Mouse (Mus musculus) hindbrain, postnatal 0 days (tissue): Measurements from ENCODE around the gene Lrrc9. TPM values are rescaled to one million over a fixed set of nuclear protein-coding genes. Genes with fewer than 3 reads are reported as not detected.

Experiments used
- ATAC-seq: fragments of 200-750 bp; cut with Nextera tagmentation; 2 replicates; pipeline ENCODE4 v1.8.0; 2017; ENCODE audit warnings: mild to moderate bottlenecking, moderate TSS enrichment, moderate library complexity
- DNase-seq: peaks from one replicate; pipeline ENCODE4 v3.0.0-alpha.2; 2015; ENCODE audit warnings: low spot score
- H3K27ac ChIP-seq: fragments of 300-500 bp; sonication (generic); 2 replicates; pipeline ENCODE4 v1.5.1; 2014; ENCODE audit warnings: mild to moderate bottlenecking
- H3K27me3 ChIP-seq: fragments of 300-500 bp; sonication (generic); 2 replicates; pipeline ENCODE4 v1.6.1; 2014; ENCODE audit warnings: low read length, mixed read lengths; ENCODE audit not compliant: insufficient read depth
- H3K36me3 ChIP-seq: fragments of 300-500 bp; sonication (generic); 2 replicates; pipeline ENCODE4 v1.6.1; 2014; ENCODE audit warnings: low read length, mixed read lengths; ENCODE audit not compliant: insufficient read depth
- H3K4me1 ChIP-seq: fragments of 300-500 bp; sonication (generic); 2 replicates; pipeline ENCODE4 v1.6.1; 2014; ENCODE audit warnings: antibody characterized with exemption, low read length, mixed read lengths; ENCODE audit not compliant: insufficient read depth
- H3K4me2 ChIP-seq: fragments of 300-500 bp; sonication (generic); 2 replicates; pipeline ENCODE4 v1.6.1; 2014; ENCODE audit warnings: low read depth, mild to moderate bottlenecking, low read length, moderate library complexity, mixed read lengths
- H3K4me3 ChIP-seq: fragments of 300-500 bp; sonication (generic); 2 replicates; pipeline ENCODE4 v1.5.1; 2014; ENCODE audit warnings: low read length
- H3K9ac ChIP-seq: fragments of 300-500 bp; sonication (generic); replicated peaks from 2 replicates; pipeline ENCODE4 v1.6.1; 2014; ENCODE audit warnings: mild to moderate bottlenecking, low read length, moderate library complexity, mixed read lengths
- H3K9me3 ChIP-seq: fragments of 300-500 bp; sonication (generic); 2 replicates; pipeline ENCODE4 v1.6.1; 2016; ENCODE audit warnings: low read length, mixed read lengths
- CTCF ChIP-seq: IDR thresholded peaks from 2 replicates; pipeline ENCODE4 v1.5.1; 2016; ENCODE audit warnings: antibody characterized with exemption, control low read depth, low read depth
- WGBS: fragments of 180-500 bp; shearing (Covaris S2); extraction: QIAGEN DNeasy Blood & Tissue Kit; methylation state at CpG from one replicate; pipeline ENCODE4 v1.1.7; 2014; 5-methylcytosine and 5-hydroxymethylcytosine counted together
- polyA plus RNA-seq: library from polyadenylated mRNA; unstranded; fragments of >200 nt; fragmentation: Nextera tagmentation; extraction: Ambion mirVana; gene quantifications from 2 replicates; pipeline ENCODE4 v1.2.1, GENCODE M21; 2015
- total RNA-seq: library from RNA; depleted of rRNA; stranded (reverse); fragments of >200 nt; gene quantifications from 2 replicates; pipeline ENCODE4 v1.2.3, GENCODE M21; 2014

Lrrc9 gene
- total and polyA plus RNA-seq, 2 experiments from 2014 or later, result 2.9 to 3.1 TPM

DNA sequence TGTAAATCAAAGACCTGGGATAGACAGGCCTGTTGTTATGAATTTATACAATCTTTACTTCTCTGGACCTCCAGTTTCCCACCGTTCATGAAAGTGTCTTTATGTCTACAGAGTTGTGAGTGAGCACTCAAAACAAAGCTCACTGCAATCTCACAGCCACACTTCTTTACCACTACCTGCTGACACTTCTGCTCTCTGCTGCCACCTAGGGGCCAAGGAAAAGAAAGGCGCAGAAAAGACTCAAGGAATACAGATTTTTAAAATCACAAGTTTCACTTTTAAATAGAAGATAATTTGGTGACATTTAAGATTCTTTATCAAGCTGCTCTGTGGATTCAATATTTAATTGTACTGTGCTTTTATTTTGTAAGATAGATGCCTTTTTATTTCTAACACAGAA is 79.0 kb downstream of the Lrrc9 start:
- no peak overlapping the region for H3K9ac ChIP-seq
- WGBS, result 4% methylated on average over 2 of the region's 2 CpGs
- H3K9me3 ChIP-seq, result no peaks in the 10 kb centered on the region
- H3K36me3 ChIP-seq, result no peaks in the 10 kb centered on the region
- no peak overlapping the region for H3K4me2 ChIP-seq
- ATAC-seq, result no peak
- peak; percentile 90 for TF ChIP-seq CTCF
- DNase-seq, result peak; percentile 79
- no peak overlapping the region for H3K27ac ChIP-seq
- H3K4me1 ChIP-seq, result no peaks in the 10 kb centered on the region
- H3K4me3 ChIP-seq, result no peak overlapping the region
- H3K27me3 ChIP-seq, result no peaks in the 10 kb centered on the region

DNA sequence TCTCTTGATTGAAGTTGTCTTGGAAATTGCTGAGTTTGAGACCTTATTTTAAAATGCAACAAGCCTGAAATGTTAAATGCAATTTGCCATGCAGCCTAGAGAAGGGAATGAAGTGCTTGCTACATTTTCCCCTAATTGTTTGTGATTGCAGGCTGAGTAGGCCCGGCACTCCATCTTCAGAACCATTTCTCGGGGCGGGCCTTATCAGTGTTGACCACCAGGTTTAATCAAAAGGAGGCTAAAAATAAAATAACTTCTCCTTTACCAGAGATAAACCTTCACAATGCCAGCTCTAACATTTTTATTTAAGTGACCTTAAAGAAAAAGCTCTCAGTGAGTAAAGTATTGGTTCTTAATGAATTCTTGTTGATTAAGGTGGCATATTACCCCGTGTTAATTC is 83.9 kb downstream of the Lrrc9 start:
- TF ChIP-seq CTCF, result no peak
- no peaks in the 10 kb centered on the region for H3K36me3 ChIP-seq
- no peaks in the 10 kb centered on the region for H3K27me3 ChIP-seq
- H3K4me3 ChIP-seq, result no peak overlapping the region
- no peak overlapping the region for H3K27ac ChIP-seq
- ATAC-seq (no peak), DNase-seq (no peak)
- H3K4me1 ChIP-seq, result no peaks in the 10 kb centered on the region
- no peak overlapping the region for H3K4me2 ChIP-seq
- no peak overlapping the region for H3K9ac ChIP-seq
- WGBS, result 75% methylated on average over 4 of the region's 4 CpGs
- H3K9me3 ChIP-seq, result peaks cover 7% of the 10 kb centered on the region; the same call in 1 of the 2 replicates

GRCm38 (mm10) chr12:72532303-72532702 is 90.6 kb downstream of the Lrrc9 start:
- 76% methylated on average over 7 of the region's 7 CpGs for WGBS

GRCm38 (mm10) chr12:72533986-72534385 is 92.3 kb downstream of the Lrrc9 start:
- 0 out of 2 replicates have a peak, but pooled peaks cover 4% of the 10 kb centered on the region for H3K4me1 ChIP-seq
- no peak overlapping the region for H3K4me3 ChIP-seq
- no peak overlapping the region for H3K9ac ChIP-seq
- 90% methylated on average over 6 of the region's 6 CpGs for WGBS
- H3K27me3 ChIP-seq, result no peaks in the 10 kb centered on the region
- TF ChIP-seq CTCF, result no peak
- DNase-seq (no peak), ATAC-seq (no peak)
- H3K27ac ChIP-seq, result no peak overlapping the region
- H3K36me3 ChIP-seq, result no peaks in the 10 kb centered on the region
- H3K9me3 ChIP-seq, result peaks cover 7% of the 10 kb centered on the region; the same call in 1 of the 2 replicates
- H3K4me2 ChIP-seq, result no peak overlapping the region

More at GRCm38 (mm10) chr12:72532303-72532702, 90.6 kb downstream of the Lrrc9 start:
- no peak overlapping the region for H3K9ac ChIP-seq
- no peaks in the 10 kb centered on the region for H3K36me3 ChIP-seq
- peaks cover 7% of the 10 kb centered on the region; the same call in 1 of the 2 replicates for H3K9me3 ChIP-seq
- no peak overlapping the region for H3K27ac ChIP-seq
- no peak overlapping the region for H3K4me2 ChIP-seq
- ATAC-seq, result no peak
- 0 out of 2 replicates have a peak, but pooled peaks cover 3% of the 10 kb centered on the region for H3K4me1 ChIP-seq
- DNase-seq, result no peak
- H3K4me3 ChIP-seq, result no peak overlapping the region
- no peak for TF ChIP-seq CTCF
- H3K27me3 ChIP-seq, result no peaks in the 10 kb centered on the region

DNA sequence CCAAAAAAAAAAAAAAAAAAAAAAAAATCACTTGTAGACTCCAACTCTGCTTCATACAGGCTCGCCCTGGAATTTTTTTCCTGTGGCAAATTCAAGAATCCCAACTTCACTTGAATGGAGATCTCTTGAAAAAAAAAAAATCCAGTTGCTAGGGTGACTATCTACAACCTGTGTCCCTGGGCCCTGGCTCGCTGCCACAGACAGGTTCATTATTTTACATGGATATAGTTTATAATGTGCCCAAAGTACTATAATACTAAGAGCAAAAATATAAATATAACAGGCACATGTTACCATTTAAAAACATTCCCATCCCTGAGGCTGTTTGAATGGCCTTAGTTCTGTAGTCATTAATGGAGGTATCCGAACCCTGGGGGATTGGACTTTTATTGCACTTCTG is 93.9 kb downstream of the Lrrc9 start:
- H3K9me3 ChIP-seq, result no peaks in the 10 kb centered on the region
- TF ChIP-seq CTCF, result no peak
- ATAC-seq (no peak), DNase-seq (no peak)
- no peaks in the 10 kb centered on the region for H3K36me3 ChIP-seq
- WGBS, result 41% methylated on average over 3 of the region's 3 CpGs
- peak overlapping the region; percentile 68 for H3K27ac ChIP-seq
- 0 out of 2 replicates have a peak, but pooled peaks cover 4% of the 10 kb centered on the region for H3K4me1 ChIP-seq
- H3K9ac ChIP-seq, result peak overlapping the region; percentile 69
- H3K4me3 ChIP-seq, result peak overlapping the region; percentile 75
- no peaks in the 10 kb centered on the region for H3K27me3 ChIP-seq
- H3K4me2 ChIP-seq, result peak overlapping the region; percentile 78

GRCm38 (mm10) chr12:72536021-72536597 is 94.4 kb downstream of the Lrrc9 start, which contains the start of gene Pcnx4:
Gene Pcnx4 (plus strand): TSS chr12:72536383.
- H3K9ac ChIP-seq, result peak within 1 kb of the TSS; percentile 69
- peak within 1 kb of the TSS; percentile 75 for H3K4me3 ChIP-seq
- peak; percentile 53 for TF ChIP-seq CTCF
- peak within 1 kb of the TSS; percentile 78 for H3K4me2 ChIP-seq
- H3K27ac ChIP-seq, result peak within 1 kb of the TSS; percentile 68
- no peaks in the 10 kb centered on the region for H3K27me3 ChIP-seq
- 0% methylated on average over 45 of the region's 45 CpGs for WGBS
- ATAC-seq (peak; percentile 99), DNase-seq (peak; percentile 97)
- 0 out of 2 replicates have a peak, but pooled peaks cover 4% of the 10 kb centered on the region for H3K4me1 ChIP-seq
- H3K36me3 ChIP-seq, result no peaks in the 10 kb centered on the region
- H3K9me3 ChIP-seq, result no peaks in the 10 kb centered on the region

GRCm38 (mm10) chr12:72538571-72538970 is 96.9 kb downstream of the Lrrc9 start:
- ATAC-seq (no peak), DNase-seq (no peak)
- no peak overlapping the region for H3K4me3 ChIP-seq

More at GRCm38 (mm10) chr12:72538571-72538970, 96.9 kb downstream of the Lrrc9 start:
- no peaks in the 10 kb centered on the region for H3K9me3 ChIP-seq
- no peaks in the 10 kb centered on the region for H3K27me3 ChIP-seq
- no peak for TF ChIP-seq CTCF
- H3K36me3 ChIP-seq, result no peaks in the 10 kb centered on the region; the same call in 1 of the 2 replicates
- H3K9ac ChIP-seq, result no peak overlapping the region
- WGBS, result 85% methylated on average over 10 of the region's 10 CpGs
- no peak overlapping the region for H3K4me2 ChIP-seq
- H3K27ac ChIP-seq, result no peak overlapping the region
- 0 out of 2 replicates have a peak, but pooled peaks cover 4% of the 10 kb centered on the region for H3K4me1 ChIP-seq
